Mouse (Mus musculus) cerebellum, adult 2 months (tissue): Measurements from ENCODE around the gene Acot3.

ENCODE experiments used
- CTCF ChIP-seq: fragments of 200-500 bp; IDR thresholded peaks from 2 replicates; pipeline ENCODE4 v1.5.1; 2011; ENCODE audit warnings: low read depth, mild to moderate bottlenecking, control low read depth, low read length, moderate library complexity, borderline replicate concordance; ENCODE audit not compliant: insufficient read depth
- POLR2A ChIP-seq: fragments of 200-500 bp; IDR thresholded peaks from 2 replicates; pipeline ENCODE4 v1.6.1; 2011; ENCODE audit warnings: low read length, control low read depth, borderline replicate concordance; ENCODE audit not compliant: insufficient read depth

GRCm38 (mm10) chr12:84068296-84068695 is 16.4 kb downstream of the Acot3 start:
- TF ChIP-seq CTCF (no peak), POLR2A (no peak)
